Mouse (Mus musculus): Measurements from ENCODE around the gene 1700025C18Rik. TPM values are rescaled to one million over a fixed set of nuclear protein-coding genes. Genes with fewer than 3 reads are reported as not detected.

1700025C18Rik gene
- polyA plus RNA-seq, 1 experiment from 2014 or later: not detected

DNA sequence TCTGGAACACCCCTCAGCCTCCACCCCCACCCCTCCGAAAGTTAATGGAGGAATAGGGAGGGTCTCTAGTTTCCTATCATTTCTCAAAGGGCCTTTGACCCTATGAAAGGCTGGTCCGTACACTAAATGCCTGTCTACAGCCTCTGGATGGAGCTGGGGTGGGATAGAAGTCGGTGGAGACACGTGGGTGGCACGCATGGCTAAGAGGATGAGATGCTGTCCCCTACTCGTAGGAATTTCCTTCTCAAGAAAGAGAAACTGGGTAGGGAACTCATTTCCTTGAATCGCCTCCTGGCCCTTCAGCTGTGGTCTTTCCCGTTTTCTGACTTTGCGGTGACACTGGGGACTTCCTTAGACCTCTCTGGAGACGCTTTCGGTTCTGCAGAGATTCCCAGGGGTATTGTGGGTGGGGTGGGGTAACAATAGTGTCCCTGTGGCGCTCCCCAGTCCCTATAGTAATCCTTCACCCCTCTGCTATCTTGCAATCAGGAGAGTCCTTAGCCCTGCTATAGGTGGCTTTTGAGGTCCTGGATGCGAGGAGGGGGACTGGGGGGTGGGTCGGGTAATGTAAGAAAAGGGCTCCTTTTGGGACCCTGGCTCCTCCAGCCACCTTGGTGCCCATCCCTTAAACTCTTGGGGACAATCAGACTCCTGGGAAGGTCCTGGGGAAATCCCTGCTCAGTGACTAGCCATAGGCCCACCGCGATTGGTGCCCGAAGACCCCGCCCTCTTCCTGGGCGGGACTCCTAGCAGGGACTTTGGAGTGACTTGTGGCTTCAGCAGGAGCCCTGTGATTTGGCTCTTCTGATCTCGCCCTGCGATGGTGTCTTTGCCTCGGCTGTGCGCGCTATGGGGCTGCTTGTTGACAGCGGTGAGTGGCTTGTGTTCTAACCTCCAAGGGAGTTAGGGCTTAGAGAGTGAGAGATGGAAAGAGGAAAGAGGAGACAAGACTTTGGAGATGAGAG is 35.4 kb downstream of the 1700025C18Rik start, which contains the start of gene Cd40:
Gene Cd40, plus strand, starts transcription at position 740 of the 965 bp plus-strand sequence.
- Histone ChIP-seq H3K36me3 (no peaks in the 10 kb centered on the region), H3K4me1 (peaks cover 12% of the 10 kb centered on the region; the same call in 1 of the 2 replicates), H3K9me3 (0 out of 2 replicates have a peak, but pooled peaks cover 4% of the 10 kb centered on the region), H3K4me3 (peak within 1 kb of the TSS; percentile 32), H3K27me3 (peaks cover 13% of the 10 kb centered on the region), H3K4me2 (replicated peaks) (peak within 1 kb of the TSS; percentile 60), H3K9ac (peak within 1 kb of the TSS; percentile 8; the same call in 1 of the 2 replicates), H3K27ac (no peak within 1 kb of the TSS)
- 17% methylated on average over 25 of the region's 25 CpGs for WGBS
- no peak for ATAC-seq (ENCODE audit: low FRiP score, low read depth)

DNA sequence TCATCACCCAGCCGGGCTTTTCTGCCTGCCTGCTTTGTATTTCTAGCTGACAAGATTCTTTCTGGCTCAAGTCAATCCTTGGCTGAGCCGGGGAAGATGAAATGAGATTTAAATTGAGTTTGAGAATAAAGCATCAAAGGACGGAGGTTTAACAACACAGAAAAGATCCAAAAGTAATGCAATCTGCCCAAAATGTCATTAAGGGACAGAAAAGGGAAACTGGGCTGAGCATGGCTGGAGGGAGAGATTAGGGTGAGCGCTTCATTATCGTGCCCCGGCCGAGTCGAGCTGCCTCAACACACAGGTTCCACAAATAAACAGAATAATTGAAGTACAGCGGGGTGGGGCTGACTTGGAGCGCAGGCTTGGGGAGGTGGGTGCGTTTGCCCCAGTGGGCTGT is 39.0 kb downstream of the 1700025C18Rik start:
- Histone ChIP-seq H3K4me3 (no peak overlapping the region), H3K9me3 (0 out of 2 replicates have a peak, but pooled peaks cover 4% of the 10 kb centered on the region), H3K36me3 (no peaks in the 10 kb centered on the region), H3K4me2 (replicated peaks) (no peak overlapping the region), H3K27me3 (peaks cover 13% of the 10 kb centered on the region), H3K9ac (no peak overlapping the region), H3K27ac (no peak overlapping the region), H3K4me1 (peaks cover 12% of the 10 kb centered on the region; the same call in 1 of the 2 replicates)
- ATAC-seq (ENCODE audit: low FRiP score, low read depth): no peak
- WGBS: 46% methylated on average over 11 of the region's 11 CpGs

DNA sequence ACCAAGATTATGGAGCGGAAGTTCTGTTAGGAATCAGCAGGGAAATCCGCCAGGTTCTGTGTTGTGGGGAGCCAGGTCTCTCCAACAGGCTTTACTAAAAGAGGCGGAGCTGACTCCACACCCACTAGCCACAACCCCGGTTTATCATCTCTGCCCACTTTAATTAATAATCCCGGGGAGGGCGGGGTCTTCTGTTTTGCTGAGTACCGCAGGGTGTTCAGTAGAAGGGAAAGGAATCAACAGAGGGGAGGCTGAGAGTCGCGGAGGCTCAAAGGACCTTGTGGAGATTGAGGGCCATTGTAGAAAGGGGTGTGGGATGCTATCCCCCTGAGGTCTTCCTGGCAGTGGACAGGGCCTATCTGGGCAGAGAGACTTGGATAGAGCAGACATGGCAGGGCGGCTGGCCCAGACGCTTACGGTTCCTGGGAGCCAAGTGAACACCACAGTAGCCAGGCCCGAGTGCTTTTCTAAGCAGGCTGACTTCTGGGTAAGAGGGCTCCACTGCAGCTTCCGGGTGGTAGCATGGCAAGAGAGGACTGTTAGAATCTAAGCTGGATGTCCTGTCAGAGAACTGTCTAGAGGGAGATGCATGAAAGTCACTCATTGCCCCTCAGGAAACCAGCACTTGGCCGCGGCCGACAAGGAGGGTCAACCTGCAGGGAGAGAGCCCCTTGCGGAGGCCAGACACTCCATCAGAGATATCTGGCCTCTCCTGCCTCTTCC is 39.6 kb downstream of the 1700025C18Rik start:
- no peak overlapping the region for H3K4me3 ChIP-seq
- no peak for ATAC-seq (ENCODE audit: low FRiP score, low read depth)
- H3K27ac ChIP-seq: no peak overlapping the region
- peaks cover 11% of the 10 kb centered on the region for H3K27me3 ChIP-seq
- 0 out of 2 replicates have a peak, but pooled peaks cover 4% of the 10 kb centered on the region for H3K9me3 ChIP-seq
- no peak overlapping the region for H3K9ac ChIP-seq
- no peak overlapping the region for H3K4me2 ChIP-seq (replicated peaks)
- no peaks in the 10 kb centered on the region for H3K36me3 ChIP-seq
- WGBS: 81% methylated on average over 18 of the region's 18 CpGs
- peaks cover 9% of the 10 kb centered on the region; the same call in 1 of the 2 replicates for H3K4me1 ChIP-seq

DNA sequence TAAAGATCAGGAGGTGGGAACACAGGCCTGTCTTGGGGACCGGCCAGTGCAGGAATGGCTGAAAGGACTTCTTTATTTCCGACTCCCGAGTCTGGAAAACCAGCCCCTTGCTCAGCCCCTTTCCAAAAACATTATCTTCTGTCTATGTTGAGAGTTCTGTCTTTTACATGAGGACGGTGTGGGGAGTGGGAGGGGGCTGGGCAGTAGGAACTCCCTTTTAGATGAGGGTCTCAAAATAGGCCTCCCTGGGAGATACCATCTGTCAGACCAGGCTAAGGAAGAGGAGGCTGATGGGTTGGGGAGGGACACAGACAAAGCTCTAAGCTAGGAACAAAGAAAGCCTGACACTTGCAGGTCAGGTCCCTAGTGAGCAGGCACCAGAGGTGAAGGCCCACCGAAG is 41.5 kb downstream of the 1700025C18Rik start:
- H3K9me3 ChIP-seq: 0 out of 2 replicates have a peak, but pooled peaks cover 3% of the 10 kb centered on the region
- H3K4me1 ChIP-seq: no peaks in the 10 kb centered on the region
- H3K27ac ChIP-seq: no peak overlapping the region
- no peak overlapping the region for H3K4me2 ChIP-seq (replicated peaks)
- H3K27me3 ChIP-seq: peaks cover 10% of the 10 kb centered on the region; the same call in 1 of the 2 replicates
- H3K4me3 ChIP-seq: no peak overlapping the region
- 67% methylated on average over 5 of the region's 5 CpGs for WGBS
- H3K9ac ChIP-seq: no peak overlapping the region
- no peak for ATAC-seq (ENCODE audit: low FRiP score, low read depth)
- no peaks in the 10 kb centered on the region for H3K36me3 ChIP-seq

DNA sequence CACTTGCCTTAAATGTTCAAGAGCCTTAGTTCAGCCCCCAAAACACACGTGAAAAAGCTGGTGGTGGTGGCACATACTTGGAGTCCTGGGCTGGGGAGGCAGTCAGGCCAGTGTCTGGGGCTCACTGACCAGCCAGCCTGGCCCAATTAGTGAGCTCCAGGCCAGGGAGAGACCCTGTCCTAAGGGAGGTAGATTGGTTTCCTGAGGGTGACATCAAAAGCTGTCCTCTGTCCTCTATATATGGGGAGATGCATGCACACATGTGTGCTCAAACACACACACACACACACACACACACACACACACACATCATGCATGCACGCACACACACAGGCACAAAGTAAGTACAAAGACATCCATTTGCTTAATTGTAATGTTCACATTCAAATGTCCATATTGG is 46.8 kb downstream of the 1700025C18Rik start:
- H3K9me3 ChIP-seq: no peaks in the 10 kb centered on the region
- WGBS: 62% methylated on average over 2 of the region's 2 CpGs
- H3K4me2 ChIP-seq (replicated peaks): no peak overlapping the region
- no peak overlapping the region for H3K27ac ChIP-seq
- H3K27me3 ChIP-seq: 0 out of 2 replicates have a peak, but pooled peaks cover 14% of the 10 kb centered on the region
- H3K4me3 ChIP-seq: no peak overlapping the region
- no peak overlapping the region for H3K9ac ChIP-seq
- ATAC-seq (ENCODE audit: low FRiP score, low read depth): no peak
- no peaks in the 10 kb centered on the region for H3K36me3 ChIP-seq
- H3K4me1 ChIP-seq: no peaks in the 10 kb centered on the region

DNA sequence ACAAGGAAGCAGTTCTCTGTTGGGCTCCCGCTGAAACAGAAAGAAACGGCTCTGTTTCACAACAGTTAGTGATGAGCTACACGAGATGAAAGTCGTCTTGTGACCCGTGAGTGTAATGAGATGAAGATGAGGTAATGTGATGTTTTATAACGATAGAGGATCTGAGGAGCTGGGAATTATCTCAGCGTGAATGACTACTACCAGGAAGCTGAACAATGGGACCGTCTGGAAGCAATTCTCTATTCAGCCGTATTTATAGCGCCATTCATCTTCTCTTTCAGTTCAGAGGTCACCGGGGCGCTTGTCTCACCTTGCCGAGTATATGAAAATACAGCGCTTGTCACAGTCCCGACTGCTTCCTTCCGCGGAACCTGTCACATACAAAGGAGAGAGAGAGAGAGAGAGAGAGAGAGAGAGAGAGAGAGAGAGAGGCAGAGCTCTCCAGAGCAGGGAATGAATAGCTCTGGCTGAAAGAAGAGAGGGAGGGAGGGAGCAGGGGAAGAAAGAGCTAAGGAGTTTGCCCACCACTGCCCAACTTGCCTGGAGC is 47.4 kb downstream of the 1700025C18Rik start:
- WGBS: 6% methylated on average over 17 of the region's 17 CpGs
- no peaks in the 10 kb centered on the region for H3K4me1 ChIP-seq
- ATAC-seq (ENCODE audit: low FRiP score, low read depth): no peak
- H3K9ac ChIP-seq: no peak overlapping the region
- no peaks in the 10 kb centered on the region for H3K36me3 ChIP-seq
- no peaks in the 10 kb centered on the region for H3K9me3 ChIP-seq
- H3K4me3 ChIP-seq: no peak overlapping the region
- peak overlapping the region; percentile 35 for H3K4me2 ChIP-seq (replicated peaks)
- H3K27ac ChIP-seq: no peak overlapping the region
- 0 out of 2 replicates have a peak, but pooled peaks cover 14% of the 10 kb centered on the region for H3K27me3 ChIP-seq

DNA sequence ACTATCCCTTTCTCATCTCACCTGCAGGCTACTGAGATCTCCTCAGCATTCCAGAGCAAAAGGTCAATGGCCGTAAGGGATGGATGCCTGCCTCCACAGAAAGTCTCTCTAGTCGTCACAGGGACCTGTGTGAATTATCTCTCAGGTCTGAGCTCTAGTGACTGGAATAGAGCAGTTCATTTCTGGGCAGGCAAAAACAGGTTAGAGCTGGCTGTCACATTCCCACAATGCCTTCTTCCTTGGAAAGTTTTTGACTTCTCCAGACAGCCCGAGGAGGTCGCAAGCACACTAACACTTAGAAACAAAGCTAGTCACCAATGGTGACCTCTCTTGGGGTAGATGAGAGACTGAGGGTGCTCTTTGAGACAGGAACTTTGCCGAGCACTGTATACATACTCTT is 48.4 kb downstream of the 1700025C18Rik start:
- no peaks in the 10 kb centered on the region for H3K9me3 ChIP-seq
- no peaks in the 10 kb centered on the region for H3K4me1 ChIP-seq
- H3K36me3 ChIP-seq: no peaks in the 10 kb centered on the region
- 67% methylated on average over 5 of the region's 5 CpGs for WGBS
- no peak overlapping the region for H3K4me3 ChIP-seq
- no peak overlapping the region for H3K27ac ChIP-seq
- 0 out of 2 replicates have a peak, but pooled peaks cover 14% of the 10 kb centered on the region for H3K27me3 ChIP-seq
- no peak overlapping the region for H3K9ac ChIP-seq
- ATAC-seq (ENCODE audit: low FRiP score, low read depth): no peak
- H3K4me2 ChIP-seq (replicated peaks): no peak overlapping the region

DNA sequence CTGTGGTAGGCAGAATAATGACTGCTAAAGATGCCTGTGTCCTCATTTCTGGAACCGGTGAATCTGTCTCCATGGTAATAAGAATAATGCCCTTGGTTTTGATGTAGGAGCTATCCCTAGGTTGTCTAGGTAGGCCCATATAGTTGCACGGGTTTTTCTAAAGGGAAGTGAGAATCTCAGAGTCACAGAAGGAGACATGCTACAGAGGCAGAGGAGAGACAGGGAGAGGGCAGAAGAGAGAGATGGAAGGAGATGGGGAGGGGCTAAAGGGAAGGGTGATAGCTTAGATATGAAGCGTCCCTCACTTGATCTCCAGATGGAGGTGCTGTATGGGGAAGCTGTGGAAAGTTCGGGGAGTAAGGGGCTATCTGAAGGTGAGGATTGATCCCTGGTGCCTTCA is 53.1 kb downstream of the 1700025C18Rik start:
- Histone ChIP-seq H3K27me3 (0 out of 2 replicates have a peak, but pooled peaks cover 4% of the 10 kb centered on the region), H3K4me2 (replicated peaks) (no peak overlapping the region), H3K9ac (no peak overlapping the region), H3K9me3 (no peaks in the 10 kb centered on the region), H3K27ac (no peak overlapping the region), H3K4me1 (peaks cover 21% of the 10 kb centered on the region), H3K36me3 (no peaks in the 10 kb centered on the region), H3K4me3 (no peak overlapping the region)
- WGBS: 65% methylated on average over 4 of the region's 4 CpGs
- no peak for ATAC-seq (ENCODE audit: low FRiP score, low read depth)

DNA sequence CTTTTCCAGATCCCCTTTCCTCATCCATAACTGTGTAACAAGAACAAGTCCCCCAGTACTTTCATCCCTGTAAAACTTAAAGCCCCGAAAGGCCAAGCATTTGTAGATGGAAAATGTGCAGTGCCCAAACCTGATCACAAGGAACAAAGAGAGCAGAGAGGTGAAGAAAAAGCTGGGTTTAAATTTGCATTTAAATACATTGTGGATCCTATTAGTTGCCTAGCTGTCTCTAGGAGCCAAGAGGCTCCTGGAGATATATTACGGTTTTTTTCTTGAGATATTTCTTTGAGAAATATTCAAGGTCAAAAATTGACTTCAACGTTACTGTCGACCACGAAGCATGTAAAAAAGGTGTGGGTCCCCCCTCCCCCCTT is 55.5 kb downstream of the 1700025C18Rik start:
- no peaks in the 10 kb centered on the region for H3K27me3 ChIP-seq
- peaks cover 33% of the 10 kb centered on the region for H3K4me1 ChIP-seq
- H3K27ac ChIP-seq: peak overlapping the region; percentile 78
- peak overlapping the region; percentile 82; the same call in 1 of the 2 replicates for H3K4me3 ChIP-seq
- H3K9me3 ChIP-seq: no peaks in the 10 kb centered on the region
- no peak for ATAC-seq (ENCODE audit: low FRiP score, low read depth)
- H3K4me2 ChIP-seq (replicated peaks): peak overlapping the region; percentile 85
- H3K36me3 ChIP-seq: no peaks in the 10 kb centered on the region
- WGBS: 27% methylated on average over 5 of the region's 5 CpGs
- H3K9ac ChIP-seq: no peak overlapping the region

DNA sequence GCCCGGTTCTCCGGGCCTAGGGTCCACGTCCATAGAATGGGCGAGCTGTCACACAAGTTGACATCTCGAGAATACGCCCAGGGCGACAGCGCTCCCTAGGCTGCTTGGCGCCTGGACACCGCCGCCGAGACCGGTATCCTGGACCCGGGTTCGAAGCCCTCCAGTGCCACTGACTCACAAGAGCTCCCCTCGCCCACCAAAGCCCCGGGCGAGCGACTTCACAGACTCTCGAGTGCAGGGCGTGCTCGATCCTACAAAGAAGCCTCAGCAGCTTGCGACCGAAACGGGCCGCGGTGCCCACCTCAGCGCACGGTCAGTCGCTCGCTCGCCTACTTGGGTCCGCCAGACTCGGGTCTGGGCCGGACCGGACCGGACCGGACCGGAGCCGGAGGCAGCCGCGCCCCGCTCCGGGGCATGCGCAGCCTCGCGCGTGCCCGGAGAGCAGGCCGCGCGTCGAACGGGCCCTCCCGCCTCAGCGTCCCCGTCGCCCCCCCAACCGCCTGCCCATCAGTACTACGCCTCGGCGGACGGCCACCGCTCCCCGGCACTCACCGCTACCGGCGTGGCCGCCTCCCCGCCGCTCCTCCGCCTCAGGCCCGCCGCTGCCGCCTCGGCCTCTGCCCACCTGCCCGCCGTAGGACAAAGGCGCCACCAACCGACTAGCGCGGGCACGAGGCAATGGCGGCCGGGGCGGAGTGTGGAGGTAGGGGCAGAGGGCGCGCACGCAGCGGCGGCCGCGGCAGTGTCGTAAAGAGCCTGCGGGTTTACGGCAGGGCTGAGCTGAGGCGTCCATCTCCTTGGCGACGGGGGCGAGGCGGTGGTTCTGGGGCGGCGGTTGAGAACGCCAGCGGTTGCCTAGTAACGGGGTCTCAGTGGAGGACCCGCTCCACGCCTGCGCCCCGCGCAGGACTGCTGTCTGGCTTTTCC is 56.2 kb downstream of the 1700025C18Rik start, which contains the start of gene Ncoa5:
Gene Ncoa5, minus strand, starts transcription at position 737 of the 927 bp plus-strand sequence.
- Histone ChIP-seq H3K9me3 (no peaks in the 10 kb centered on the region), H3K27me3 (no peaks in the 10 kb centered on the region), H3K9ac (peak within 1 kb of the TSS; percentile 94), H3K27ac (peak within 1 kb of the TSS; percentile 78), H3K4me3 (peak within 1 kb of the TSS; percentile 82), H3K4me2 (replicated peaks) (peak within 1 kb of the TSS; percentile 85), H3K4me1 (peaks cover 33% of the 10 kb centered on the region), H3K36me3 (no peaks in the 10 kb centered on the region)
- peak; percentile 98 for ATAC-seq (ENCODE audit: low FRiP score, low read depth)
- WGBS: under 1% methylated on average over 88 of the region's 111 CpGs

DNA sequence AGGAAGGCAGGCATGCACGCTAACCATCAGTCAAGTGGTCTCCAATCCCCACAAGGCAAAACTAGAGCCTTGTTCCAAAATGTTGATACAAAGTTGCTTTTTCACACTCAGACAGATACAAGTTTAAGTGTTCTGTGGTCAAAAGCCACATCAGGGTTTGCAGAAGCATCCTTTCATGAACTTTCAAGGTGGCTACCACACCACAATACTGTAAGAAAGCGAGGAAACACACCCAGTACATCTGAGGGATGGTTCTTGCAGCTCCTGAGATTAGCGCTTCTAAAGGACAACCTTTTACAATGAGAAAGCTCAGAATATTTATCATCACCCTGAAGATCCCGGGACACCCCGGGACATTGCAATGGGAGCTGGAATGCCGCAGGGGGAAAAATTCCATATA is 57.2 kb downstream of the 1700025C18Rik start:
- 46% methylated on average over 6 of the region's 6 CpGs for WGBS
- H3K9me3 ChIP-seq: no peaks in the 10 kb centered on the region
- peak overlapping the region; percentile 94 for H3K9ac ChIP-seq
- H3K27ac ChIP-seq: no peak overlapping the region
- no peaks in the 10 kb centered on the region for H3K27me3 ChIP-seq
- ATAC-seq (ENCODE audit: low FRiP score, low read depth): no peak
- H3K4me3 ChIP-seq: peak overlapping the region; percentile 82
- H3K4me1 ChIP-seq: peaks cover 33% of the 10 kb centered on the region
- H3K36me3 ChIP-seq: no peaks in the 10 kb centered on the region
- peak overlapping the region; percentile 85 for H3K4me2 ChIP-seq (replicated peaks)

All from limb, embryonic 13.5 days (tissue).